Mouse (Mus musculus): ENCODE data around the gene Tmbim1. TPM values are rescaled to one million over a fixed set of nuclear protein-coding genes. Genes with fewer than 3 reads are reported as not detected.

Tmbim1 gene
- polyA plus RNA-seq, 1 experiment from 2014 or later = 7.5 TPM

- Histone ChIP-seq H3K9me3 (no peaks in the 10 kb centered on the region), H3K4me3 (no peak overlapping the region), H3K4me2 (no peak overlapping the region), H3K27me3 (replicated peaks) (peaks cover 10% of the 10 kb centered on the region), H3K27ac (no peak overlapping the region), H3K4me1 (peaks cover 19% of the 10 kb centered on the region), H3K9ac (no peak overlapping the region), H3K36me3 (replicated peaks) (no peaks in the 10 kb centered on the region)
- 87% methylated on average over 6 of the region's 6 CpGs for WGBS
- ATAC-seq (replicated peaks) = no peak
Observed at GRCm38 (mm10) chr1:74300347-74301110, 4.9 kb downstream of the Tmbim1 start.

GRCm38 (mm10) chr1:74298996-74299395, 6.4 kb downstream of the Tmbim1 start:
- Histone ChIP-seq H3K27ac (no peak overlapping the region), H3K4me3 (no peak overlapping the region), H3K4me1 (peaks cover 23% of the 10 kb centered on the region), H3K36me3 (replicated peaks) (0 out of 2 replicates have a peak, but pooled peaks cover under 1% of the 10 kb centered on the region), H3K9me3 (no peaks in the 10 kb centered on the region), H3K27me3 (replicated peaks) (peaks cover 4% of the 10 kb centered on the region), H3K9ac (no peak overlapping the region), H3K4me2 (no peak overlapping the region)
- ATAC-seq (replicated peaks) = no peak
- 75% methylated on average over 5 of the region's 5 CpGs for WGBS

- no peak overlapping the region for H3K27ac ChIP-seq
- no peak for ATAC-seq (replicated peaks)
- no peak overlapping the region for H3K4me2 ChIP-seq
- H3K27me3 ChIP-seq (replicated peaks) = no peaks in the 10 kb centered on the region
- H3K4me1 ChIP-seq = peaks cover 16% of the 10 kb centered on the region
- 0 out of 2 replicates have a peak, but pooled peaks cover 3% of the 10 kb centered on the region for H3K36me3 ChIP-seq (replicated peaks)
- no peak overlapping the region for H3K9ac ChIP-seq
- no peak overlapping the region for H3K4me3 ChIP-seq
- no peaks in the 10 kb centered on the region for H3K9me3 ChIP-seq
- 90% methylated on average over 5 of the region's 5 CpGs for WGBS
Observed at GRCm38 (mm10) chr1:74298157-74298750, 7.2 kb downstream of the Tmbim1 start.

- H3K9me3 ChIP-seq = no peaks in the 10 kb centered on the region
- WGBS = 78% methylated on average over 3 of the region's 3 CpGs
- no peak overlapping the region for H3K9ac ChIP-seq
- no peaks in the 10 kb centered on the region for H3K27me3 ChIP-seq (replicated peaks)
- no peak overlapping the region for H3K4me3 ChIP-seq
- H3K4me1 ChIP-seq = peaks cover 16% of the 10 kb centered on the region
- ATAC-seq (replicated peaks) = no peak
- 0 out of 2 replicates have a peak, but pooled peaks cover 3% of the 10 kb centered on the region for H3K36me3 ChIP-seq (replicated peaks)
- H3K27ac ChIP-seq = no peak overlapping the region
- no peak overlapping the region for H3K4me2 ChIP-seq
Observed at GRCm38 (mm10) chr1:74297269-74297668, 8.2 kb downstream of the Tmbim1 start.

- no peak for ATAC-seq (replicated peaks)
- H3K27ac ChIP-seq = peak overlapping the region; percentile 76
- no peak overlapping the region for H3K4me3 ChIP-seq
- no peaks in the 10 kb centered on the region for H3K27me3 ChIP-seq (replicated peaks)
- 0 out of 2 replicates have a peak, but pooled peaks cover 3% of the 10 kb centered on the region for H3K36me3 ChIP-seq (replicated peaks)
- no peaks in the 10 kb centered on the region for H3K9me3 ChIP-seq
- 72% methylated on average over 6 of the region's 6 CpGs for WGBS
- no peak overlapping the region for H3K4me2 ChIP-seq
- peaks cover 16% of the 10 kb centered on the region for H3K4me1 ChIP-seq
- H3K9ac ChIP-seq = no peak overlapping the region
Observed at GRCm38 (mm10) chr1:74296477-74296876, 8.9 kb downstream of the Tmbim1 start.

- Histone ChIP-seq H3K4me2 (peak overlapping the region; percentile 10; the same call in 1 of the 2 replicates), H3K4me3 (no peak overlapping the region), H3K9ac (no peak overlapping the region; the same call in 1 of the 2 replicates), H3K27me3 (replicated peaks) (no peaks in the 10 kb centered on the region), H3K9me3 (no peaks in the 10 kb centered on the region), H3K4me1 (peaks cover 16% of the 10 kb centered on the region), H3K36me3 (replicated peaks) (0 out of 2 replicates have a peak, but pooled peaks cover 3% of the 10 kb centered on the region), H3K27ac (peak overlapping the region; percentile 76)
- WGBS = 18% methylated on average over 9 of the region's 9 CpGs
- peak; percentile 83 for ATAC-seq (replicated peaks)
Observed at GRCm38 (mm10) chr1:74295456-74296171, 9.8 kb downstream of the Tmbim1 start.

- H3K36me3 ChIP-seq (replicated peaks) = 0 out of 2 replicates have a peak, but pooled peaks cover 3% of the 10 kb centered on the region
- H3K9me3 ChIP-seq = no peaks in the 10 kb centered on the region
- H3K27ac ChIP-seq = peak overlapping the region; percentile 76
- 90% methylated on average over 6 of the region's 6 CpGs for WGBS
- H3K27me3 ChIP-seq (replicated peaks) = no peaks in the 10 kb centered on the region
- H3K9ac ChIP-seq = no peak overlapping the region
- no peak overlapping the region for H3K4me3 ChIP-seq
- H3K4me2 ChIP-seq = no peak overlapping the region
- peaks cover 16% of the 10 kb centered on the region for H3K4me1 ChIP-seq
- peak; percentile 9; the same call in 1 of the 2 replicates for ATAC-seq (replicated peaks)
Observed at GRCm38 (mm10) chr1:74294733-74295455, 10.5 kb downstream of the Tmbim1 start.

- Histone ChIP-seq H3K27me3 (replicated peaks) (no peaks in the 10 kb centered on the region), H3K36me3 (replicated peaks) (0 out of 2 replicates have a peak, but pooled peaks cover 3% of the 10 kb centered on the region), H3K4me2 (no peak overlapping the region), H3K9ac (no peak overlapping the region), H3K4me3 (no peak overlapping the region), H3K27ac (no peak overlapping the region), H3K9me3 (no peaks in the 10 kb centered on the region), H3K4me1 (peaks cover 16% of the 10 kb centered on the region)
- 94% methylated on average over 3 of the region's 3 CpGs for WGBS
- no peak for ATAC-seq (replicated peaks)
Observed at GRCm38 (mm10) chr1:74294090-74294643, 11.3 kb downstream of the Tmbim1 start.

- H3K27me3 ChIP-seq (replicated peaks) = no peaks in the 10 kb centered on the region
- H3K27ac ChIP-seq = no peak overlapping the region
- no peak for ATAC-seq (replicated peaks)
- 86% methylated on average over 8 of the region's 8 CpGs for WGBS
- 0 out of 2 replicates have a peak, but pooled peaks cover 3% of the 10 kb centered on the region for H3K36me3 ChIP-seq (replicated peaks)
- no peak overlapping the region for H3K9ac ChIP-seq
- H3K4me2 ChIP-seq = no peak overlapping the region
- no peak overlapping the region for H3K4me3 ChIP-seq
- no peaks in the 10 kb centered on the region for H3K9me3 ChIP-seq
- H3K4me1 ChIP-seq = peaks cover 16% of the 10 kb centered on the region
Observed at GRCm38 (mm10) chr1:74293306-74293960, 12.0 kb downstream of the Tmbim1 start.

GRCm38 (mm10) chr1:74292331-74293020, 12.9 kb downstream of the Tmbim1 start:
- Histone ChIP-seq H3K4me3 (no peak overlapping the region), H3K9ac (no peak overlapping the region), H3K27ac (no peak overlapping the region), H3K27me3 (replicated peaks) (no peaks in the 10 kb centered on the region), H3K4me1 (peaks cover 16% of the 10 kb centered on the region), H3K9me3 (no peaks in the 10 kb centered on the region), H3K4me2 (no peak overlapping the region), H3K36me3 (replicated peaks) (0 out of 2 replicates have a peak, but pooled peaks cover 3% of the 10 kb centered on the region)
- no peak for ATAC-seq (replicated peaks)
- 89% methylated on average over 11 of the region's 11 CpGs for WGBS

- WGBS = 88% methylated on average over 5 of the region's 5 CpGs
- no peak overlapping the region for H3K27ac ChIP-seq
- no peaks in the 10 kb centered on the region for H3K9me3 ChIP-seq
- H3K36me3 ChIP-seq (replicated peaks) = 0 out of 2 replicates have a peak, but pooled peaks cover 3% of the 10 kb centered on the region
- no peaks in the 10 kb centered on the region for H3K27me3 ChIP-seq (replicated peaks)
- no peak overlapping the region for H3K4me2 ChIP-seq
- ATAC-seq (replicated peaks) = no peak
- peaks cover 10% of the 10 kb centered on the region for H3K4me1 ChIP-seq
- H3K9ac ChIP-seq = no peak overlapping the region
- no peak overlapping the region for H3K4me3 ChIP-seq
Observed at GRCm38 (mm10) chr1:74290141-74290540, 15.3 kb downstream of the Tmbim1 start.
